Mouse (Mus musculus) liver, embryonic 14.5 days (tissue): ENCODE results near the gene Nfasc.

Source experiments
- CTCF ChIP-seq: IDR thresholded peaks from 2 replicates; pipeline ENCODE4 v1.5.1; 2016; ENCODE audit warnings: antibody characterized with exemption, low read depth, control low read depth
- EP300 ChIP-seq: IDR thresholded peaks from 2 replicates; pipeline ENCODE4 v1.6.1; 2016; ENCODE audit warnings: antibody characterized with exemption, low read depth

DNA sequence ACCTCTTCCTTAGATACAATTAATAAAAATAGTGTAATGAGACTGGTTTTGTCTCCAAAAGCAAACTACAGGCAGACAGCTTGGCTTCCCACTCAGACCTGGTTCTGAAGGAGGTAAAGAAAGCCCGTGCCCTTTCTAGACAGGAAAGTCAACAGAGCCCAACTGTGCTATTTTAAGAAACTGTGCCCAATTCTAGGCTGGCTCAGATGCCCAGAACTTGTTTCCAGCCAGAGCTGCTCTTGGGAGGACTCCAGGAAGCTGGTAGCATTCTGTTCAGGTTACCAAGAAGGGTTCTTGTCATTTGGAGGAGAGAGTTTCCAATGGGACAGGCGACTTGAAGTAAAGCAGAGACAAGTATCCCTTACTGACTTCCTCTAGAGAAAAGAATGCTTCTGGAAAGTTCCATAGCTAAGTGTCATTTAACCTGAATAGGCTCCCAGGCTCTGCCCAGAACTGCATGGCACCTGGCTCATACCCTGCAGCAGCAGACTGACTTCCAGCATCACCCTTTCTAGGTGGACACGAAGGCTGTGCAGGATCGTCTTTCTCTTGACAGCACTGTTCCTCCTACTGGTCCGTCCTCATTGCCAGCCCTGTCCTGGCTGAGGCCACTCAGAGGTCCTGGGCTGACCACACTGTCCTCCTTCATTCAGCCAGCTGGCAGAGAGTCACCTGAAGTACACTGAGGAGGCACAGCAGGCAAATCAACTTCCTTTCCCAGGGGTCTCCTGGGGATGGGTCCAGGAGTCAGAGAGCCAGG is 111.8 kb downstream of the Nfasc start:
- TF ChIP-seq EP300 (no peak), CTCF (no peak)
